Mouse (Mus musculus): ENCODE results near the gene Pacs1.

The Pacs1 gene

DNA sequence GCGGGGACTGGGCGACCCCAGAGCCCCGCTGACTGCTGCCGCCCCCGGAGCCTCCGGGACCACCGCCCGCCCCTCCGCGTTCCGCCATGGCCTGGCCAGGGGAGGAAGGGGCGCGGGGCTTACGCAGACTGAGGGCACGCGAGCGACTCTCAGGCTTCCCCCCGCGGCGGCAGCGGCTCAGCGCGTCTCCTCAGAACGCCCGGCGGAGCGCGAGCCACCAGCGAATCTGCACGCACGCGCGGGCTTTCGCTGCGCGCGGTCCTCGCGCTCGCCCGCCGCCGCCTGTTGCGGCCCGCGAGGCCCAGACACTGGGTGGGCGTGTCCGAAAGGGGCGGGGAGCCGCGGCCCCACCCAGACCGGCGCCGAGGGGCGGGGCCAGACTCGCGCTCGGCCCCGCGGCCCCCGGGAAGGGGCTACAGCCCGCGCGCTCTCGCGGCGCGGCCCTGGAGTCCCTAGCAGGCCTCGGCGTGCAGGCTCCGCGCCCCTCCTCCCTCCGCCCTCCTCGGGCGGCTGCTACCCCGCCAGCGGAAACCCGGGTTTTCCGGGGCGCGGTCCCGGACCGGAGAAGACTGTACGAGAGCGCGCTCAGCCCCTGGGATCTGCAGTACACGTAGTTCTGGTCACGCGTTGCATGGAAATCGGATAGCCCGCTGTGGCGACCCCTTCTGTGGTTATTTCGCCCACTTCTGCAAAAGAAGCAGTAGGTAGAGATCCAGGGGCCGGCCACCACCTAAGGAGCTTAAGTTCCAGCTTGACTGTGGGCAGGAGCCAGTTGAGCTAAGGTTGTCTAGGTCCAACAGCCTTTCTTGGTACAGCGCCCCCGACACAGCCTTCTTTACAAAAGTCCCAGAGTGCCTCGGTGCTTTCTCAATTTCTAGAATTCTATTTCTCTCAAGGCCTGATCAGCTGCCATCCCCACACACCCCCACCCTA, at the start of gene Pacs1:
Gene Pacs1 (minus strand): TSS at position 319 of the 933 bp plus-strand sequence.
- DNase-seq, result peak; percentile 78

- DNase-seq, result no peak
These were observed 40.3 kb upstream of the Pacs1 start for GRCm38 (mm10) chr19:5313189-5313588.

DNA sequence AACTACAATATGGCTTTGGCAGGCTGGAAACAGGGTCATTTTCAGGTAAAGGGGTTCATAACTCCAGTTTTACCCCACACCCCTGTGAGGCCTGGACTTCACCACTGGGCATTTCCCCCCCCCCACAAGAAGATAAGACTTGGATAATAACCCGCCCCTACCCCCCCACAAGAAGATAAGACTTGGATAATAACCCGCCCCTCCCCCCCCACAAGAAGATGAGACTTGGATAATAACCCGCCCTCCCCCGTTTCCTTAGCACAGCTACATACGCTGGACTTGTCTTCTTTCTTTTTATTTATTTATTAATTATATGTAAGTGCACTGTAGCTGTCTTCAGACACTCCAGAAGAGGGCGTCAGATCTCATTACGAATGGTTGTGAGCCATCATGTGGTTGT, 36.1 kb upstream of the Pacs1 start:
- DNase-seq, result no peak

DNA sequence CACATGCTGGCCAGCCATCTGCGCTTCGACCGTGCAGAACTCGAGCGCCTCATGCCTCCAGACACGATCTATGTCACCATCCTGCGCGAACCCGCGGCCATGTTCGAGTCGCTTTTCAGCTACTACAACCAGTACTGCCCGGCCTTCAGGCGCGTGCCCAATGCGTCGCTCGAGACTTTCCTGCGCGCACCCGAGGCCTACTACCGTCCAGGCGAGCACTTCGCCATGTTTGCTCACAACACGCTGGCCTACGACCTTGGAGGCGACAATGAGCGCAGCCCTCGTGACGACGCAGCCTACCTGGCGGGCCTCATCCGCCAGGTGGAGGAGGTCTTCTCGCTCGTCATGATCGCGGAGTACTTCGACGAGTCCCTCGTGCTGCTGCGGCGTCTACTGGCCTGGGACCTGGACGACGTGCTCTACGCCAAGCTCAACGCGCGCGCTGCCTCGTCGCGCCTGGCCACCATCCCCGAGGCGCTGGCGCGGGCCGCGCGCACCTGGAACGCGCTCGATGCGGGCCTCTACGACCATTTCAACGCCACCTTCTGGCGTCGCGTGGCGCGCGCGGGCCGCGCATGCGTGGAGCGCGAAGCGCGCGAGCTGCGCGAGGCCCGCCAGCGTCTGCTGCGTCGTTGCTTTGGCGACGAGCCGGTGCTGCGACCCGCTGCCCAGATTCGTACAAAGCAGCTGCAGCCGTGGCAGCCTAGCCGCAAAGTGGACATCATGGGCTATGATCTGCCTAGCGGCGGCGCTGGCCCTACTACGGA, 34.2 kb upstream of the Pacs1 start:
- DNase-seq, result no peak

- DNase-seq, result no peak
These were observed 33.4 kb upstream of the Pacs1 start for GRCm38 (mm10) chr19:5306279-5306678.

- DNase-seq, result no peak
These were observed 29.5 kb upstream of the Pacs1 start for GRCm38 (mm10) chr19:5302455-5302854.

DNA sequence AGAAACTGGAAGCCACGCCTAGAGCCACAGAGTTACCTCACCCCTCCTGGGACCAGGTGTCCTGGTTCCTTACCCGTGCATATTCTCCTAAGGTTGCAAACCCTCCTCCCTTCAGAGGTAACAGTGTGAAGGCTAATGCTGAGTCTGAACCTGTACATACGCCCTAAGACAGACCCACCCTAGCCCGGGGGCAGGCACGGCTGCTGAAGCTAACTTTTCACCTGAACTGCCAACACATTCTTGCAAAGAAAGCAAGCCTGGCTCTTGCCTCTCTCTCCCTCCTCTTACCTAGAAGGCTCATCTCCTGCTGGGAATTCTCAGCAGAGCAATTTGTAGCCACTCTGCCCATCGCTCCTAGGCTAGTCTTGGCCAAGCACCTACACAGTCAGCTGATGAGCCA, 27.7 kb upstream of the Pacs1 start:
- DNase-seq, result no peak

- peak; percentile 61 for DNase-seq
These were observed 25.2 kb upstream of the Pacs1 start, which contains the start of gene Gal3st3 for GRCm38 (mm10) chr19:5297903-5298800. Gene Gal3st3, plus strand, starts transcription at chr19:5298331.

DNA sequence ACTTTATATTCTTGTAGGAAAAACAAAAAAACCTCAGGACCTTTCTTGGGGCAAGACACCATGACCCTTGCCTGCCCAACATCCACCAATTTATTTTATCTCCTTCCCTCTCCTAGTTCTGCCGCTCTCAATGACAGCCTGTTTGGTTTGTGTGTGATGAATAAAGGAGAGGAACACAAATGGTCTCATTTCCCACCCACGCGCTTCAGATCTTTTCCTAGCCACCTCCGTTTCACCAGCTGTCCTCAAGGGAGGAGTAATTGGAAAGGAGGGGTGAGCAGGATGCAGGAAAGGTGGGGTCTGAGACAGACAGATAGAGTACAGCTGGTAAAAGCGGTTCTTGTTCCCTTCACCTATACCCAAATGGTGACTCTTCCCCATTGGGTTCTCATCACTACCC, 23.7 kb upstream of the Pacs1 start:
- DNase-seq, result no peak

- DNase-seq, result no peak
These were observed 22.8 kb upstream of the Pacs1 start for GRCm38 (mm10) chr19:5295736-5296075.

DNA sequence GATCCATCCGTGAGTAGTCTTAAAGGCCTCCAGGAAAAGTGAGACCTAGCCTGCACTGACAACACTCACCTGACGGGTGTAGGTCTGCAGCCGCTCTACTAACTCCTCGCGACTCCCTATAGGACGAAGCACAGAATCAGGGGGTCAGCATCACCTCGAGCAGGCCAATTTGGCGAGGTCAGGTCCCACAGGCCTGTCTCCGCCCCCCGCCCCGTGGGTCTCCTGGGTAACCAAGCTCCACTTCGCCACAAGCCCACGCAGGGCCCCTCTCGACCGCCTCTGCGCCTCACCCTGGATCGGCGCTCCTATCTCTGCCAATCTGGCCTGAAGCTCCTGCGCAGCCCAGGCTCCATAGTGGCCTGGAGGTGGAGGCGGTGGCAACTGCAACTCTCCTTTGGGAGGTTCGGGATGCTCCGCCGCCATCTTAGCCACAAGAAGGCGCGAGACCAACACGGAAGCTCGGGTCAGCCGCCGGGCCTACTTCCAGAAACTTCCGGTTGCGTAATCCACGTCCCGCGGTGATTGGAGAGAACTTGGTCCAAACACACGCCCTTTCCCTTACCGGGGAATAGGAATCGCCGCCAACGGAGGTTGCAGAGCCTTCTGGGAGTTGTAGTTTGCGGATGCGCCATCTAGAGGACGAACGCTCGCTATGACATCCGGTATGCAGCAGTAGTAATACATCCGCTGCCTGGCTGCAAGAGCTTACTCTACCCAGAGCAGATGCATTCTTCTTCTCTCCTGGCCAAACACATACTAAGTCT, 22.2 kb upstream of the Pacs1 start, which contains the start of gene Sf3b2:
Gene Sf3b2 (minus strand): TSS at position 484 of the 764 bp plus-strand sequence.
- peak; percentile 99 for DNase-seq

DNA sequence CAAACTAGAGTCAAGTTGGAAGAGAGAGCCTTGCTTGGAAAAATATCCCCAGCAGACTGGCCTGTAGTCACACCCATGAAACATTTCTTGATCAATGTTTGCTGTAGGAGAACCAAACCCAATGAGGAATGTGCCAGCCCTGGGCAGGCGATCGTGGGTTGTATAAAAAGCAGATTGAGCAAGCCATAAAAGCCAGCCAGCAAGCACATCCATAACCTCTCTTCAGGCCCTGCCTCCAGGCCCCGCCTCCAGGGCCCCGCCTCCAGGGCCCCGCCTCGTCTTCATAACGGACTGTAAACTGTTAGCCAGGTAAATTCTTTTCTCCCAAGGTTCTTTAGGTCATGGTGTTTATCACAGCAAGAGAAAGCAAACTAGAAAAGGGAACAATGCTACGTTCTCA, 5.5 kb upstream of the Pacs1 start:
- DNase-seq, result no peak

DNA sequence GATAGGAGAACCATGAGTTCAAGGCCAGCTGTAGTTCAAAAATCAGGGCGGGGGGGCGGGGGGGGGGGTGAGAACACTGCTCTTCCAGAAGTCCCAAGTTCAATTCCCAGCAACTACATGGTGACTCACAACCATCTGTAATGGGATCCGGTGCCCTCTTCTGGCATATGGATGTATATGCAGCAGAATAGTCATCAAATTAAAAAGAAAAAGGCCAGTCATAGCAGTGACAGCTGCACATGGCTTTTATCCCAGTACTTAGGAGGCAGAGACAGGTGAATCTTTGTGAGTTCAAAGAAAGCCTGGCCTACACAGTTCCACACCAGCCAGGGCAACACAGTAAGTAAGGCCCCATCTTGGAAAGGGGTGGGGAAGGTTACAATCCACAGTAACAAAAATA, 4.2 kb upstream of the Pacs1 start:
- no peak for DNase-seq

- DNase-seq, result no peak
These were observed 3.6 kb upstream of the Pacs1 start for GRCm38 (mm10) chr19:5276531-5276930.

- DNase-seq, result no peak
These were observed 2.8 kb upstream of the Pacs1 start for GRCm38 (mm10) chr19:5275736-5276135.

- DNase-seq, result no peak
These were observed 1.7 kb upstream of the Pacs1 start for GRCm38 (mm10) chr19:5274641-5275040.

- no peak for DNase-seq
These were observed 997 bp upstream of the Pacs1 start for GRCm38 (mm10) chr19:5273916-5274315.

DNA sequence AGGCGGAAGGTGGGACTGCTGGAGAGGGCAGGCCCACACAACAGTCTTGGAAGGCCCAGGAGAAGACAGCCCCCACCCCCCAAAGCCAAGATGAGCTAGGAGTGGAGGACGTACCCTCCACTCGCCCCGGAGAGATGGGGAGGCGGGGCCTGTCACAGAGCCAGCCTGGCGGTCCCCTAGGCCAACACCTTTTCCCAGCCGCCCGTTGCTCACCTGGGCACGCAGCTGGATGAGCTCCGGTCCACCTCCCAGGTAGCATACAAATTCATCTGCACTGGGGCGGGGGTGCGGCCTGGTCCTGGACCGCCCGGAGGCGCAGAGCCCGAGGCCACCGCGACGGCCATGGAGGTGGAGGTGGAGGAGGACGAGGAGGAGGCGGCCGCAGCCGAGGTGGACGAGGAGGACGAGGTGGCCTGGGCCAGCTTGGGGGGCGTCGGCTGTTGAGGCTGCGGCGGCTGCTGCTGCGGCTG, 558 bp downstream of the Pacs1 start:
- DNase-seq, result peak; percentile 42

- no peak for DNase-seq
These were observed 1.5 kb downstream of the Pacs1 start for GRCm38 (mm10) chr19:5271430-5271829.

DNA sequence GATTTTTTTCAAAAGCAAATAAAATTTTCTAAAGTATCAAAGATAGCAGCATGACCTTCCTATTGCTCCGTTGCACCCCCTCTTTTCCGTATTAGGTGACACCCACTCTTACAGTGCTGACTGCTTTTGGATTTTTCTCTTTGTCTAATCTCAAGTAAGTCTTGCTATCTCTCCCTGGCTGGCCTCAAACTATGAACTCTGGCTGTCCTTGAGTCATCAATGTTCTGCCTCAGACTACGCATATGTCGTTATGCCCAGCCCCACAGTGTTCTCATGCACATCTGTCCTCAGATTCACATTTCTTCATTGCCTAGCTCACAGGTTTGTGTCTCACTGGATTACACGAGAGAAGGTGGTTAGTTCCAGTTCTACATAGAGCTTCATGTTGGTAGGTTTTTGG, 3.5 kb downstream of the Pacs1 start:
- DNase-seq, result no peak

- DNase-seq, result no peak
These were observed 4.0 kb downstream of the Pacs1 start for GRCm38 (mm10) chr19:5268875-5269274.

GRCm38 (mm10) chr19:5268017-5268416, 4.9 kb downstream of the Pacs1 start:
- DNase-seq, result no peak
